Mouse (Mus musculus) neutrophil, adult 83 days (primary cell): Measurements from ENCODE around the gene Erich2. TPM values are rescaled to one million over a fixed set of nuclear protein-coding genes. Genes with fewer than 3 reads are reported as not detected.

Source experiments
- total RNA-seq, 2 experiments: library from RNA; stranded (reverse); gene quantifications; one replicate each; pipeline ENCODE4 v1.2.4; 2023

The Erich2 gene
- not detected for total RNA-seq

GRCm38 (mm10) chr2:70508496-70508895 lies at the start of gene Erich2:
Erich2 (plus strand) TSS chr2:70508819.

GRCm38 (mm10) chr2:70552772-70553171 lies 44.2 kb downstream of the Erich2 start, which contains the start of gene Gad1:
Gad1 (plus strand) TSS chr2:70553072.

Other genes with a start within 250 kb of the Erich2 start
- not detected for gene Sp5, start 33.9 kb upstream of the Erich2 start, total RNA-seq
- gene Gad1, start 44.3 kb downstream of the Erich2 start, total RNA-seq, result under 1 TPM in 1 of 2 experiments, not detected in 1; 0.26 TPM
- gene Gorasp2, start 152.8 kb downstream of the Erich2 start, total RNA-seq, result 10 to 100 TPM; 50.9 to 52.9 TPM
- not detected for gene Gm26558, start 153.3 kb downstream of the Erich2 start, total RNA-seq